Mouse (Mus musculus) neural tube, embryonic 13.5 days (tissue): Measurements from ENCODE around the gene Rad54l. TPM values are rescaled to one million over a fixed set of nuclear protein-coding genes. Genes with fewer than 3 reads are reported as not detected.
A peak's percentile ranks its signal among the peaks of the same experiment; 100 is the strongest.

Source experiments
- ATAC-seq: fragments of 200-750 bp; cut with Nextera tagmentation; 2 replicates; pipeline ENCODE4 v1.8.0; 2017; ENCODE audit warnings: low read depth, mild to moderate bottlenecking, moderate TSS enrichment, moderate library complexity
- H3K27ac ChIP-seq: fragments of 300-500 bp; sonication (generic); replicated peaks from 2 replicates; pipeline ENCODE4 v1.5.1; 2015; ENCODE audit warnings: moderate library complexity, mild to moderate bottlenecking, inconsistent platforms
- H3K27me3 ChIP-seq: fragments of 300-500 bp; sonication (generic); 2 replicates; pipeline ENCODE4 v1.6.1; 2015; ENCODE audit warnings: mild to moderate bottlenecking, inconsistent platforms
- H3K36me3 ChIP-seq: fragments of 300-500 bp; sonication (generic); 2 replicates; pipeline ENCODE4 v1.6.1; 2015; ENCODE audit warnings: mild to moderate bottlenecking, inconsistent platforms
- H3K4me1 ChIP-seq: fragments of 300-500 bp; sonication (generic); replicated peaks from 2 replicates; pipeline ENCODE4 v1.6.1; 2015; ENCODE audit warnings: inconsistent platforms
- H3K4me2 ChIP-seq: fragments of 300-500 bp; sonication (generic); 2 replicates; pipeline ENCODE4 v1.6.1; 2015; ENCODE audit warnings: inconsistent platforms, mild to moderate bottlenecking, moderate library complexity
- H3K4me3 ChIP-seq: fragments of 300-500 bp; sonication (generic); 2 replicates; pipeline ENCODE4 v1.5.1; 2015; ENCODE audit warnings: mild to moderate bottlenecking, inconsistent platforms
- H3K9ac ChIP-seq: fragments of 300-500 bp; sonication (generic); 2 replicates; pipeline ENCODE4 v1.6.1; 2015; ENCODE audit warnings: moderate library complexity, mild to moderate bottlenecking, inconsistent platforms
- H3K9me3 ChIP-seq: fragments of 300-500 bp; sonication (generic); 2 replicates; pipeline ENCODE4 v1.6.1; 2016; ENCODE audit warnings: inconsistent platforms
- WGBS: fragments of 180-500 bp; shearing (Covaris S2); methylation state at CpG from one replicate; pipeline ENCODE4 v1.1.7; 2015; 5-methylcytosine and 5-hydroxymethylcytosine counted together
- polyA plus RNA-seq: library from polyadenylated mRNA; unstranded; fragments of >200 nt; fragmentation: Nextera tagmentation; extraction: Ambion mirVana; gene quantifications from 2 replicates; pipeline ENCODE4 v1.2.1, GENCODE M21; 2015

Rad54l gene
- polyA plus RNA-seq, 1 experiment from 2014 or later = 7.7 TPM

DNA sequence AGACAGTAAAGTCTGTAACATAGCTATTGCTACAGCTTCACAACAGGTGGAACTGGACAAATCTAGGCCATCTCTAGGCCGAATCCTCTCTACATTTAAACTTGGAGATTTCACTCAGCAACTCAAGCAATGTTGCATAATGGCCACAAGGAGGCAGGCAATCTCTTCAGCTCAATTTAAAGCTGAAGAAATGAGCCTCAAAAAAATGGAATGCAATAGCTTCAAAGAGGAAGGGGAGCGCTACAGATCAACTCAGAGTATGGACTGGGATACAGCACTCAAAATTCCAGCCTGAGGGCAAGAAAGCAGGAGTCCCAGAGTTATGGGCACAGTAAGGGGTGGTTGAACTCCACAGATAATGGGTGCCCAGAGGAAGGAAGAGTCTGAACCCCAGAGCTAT lies 11.5 kb upstream of the Rad54l start:
- WGBS = 42% methylated on average over 2 of the region's 2 CpGs
- ATAC-seq = peak; percentile 43; the same call in 1 of the 2 replicates
- no peak overlapping the region for H3K4me2 ChIP-seq
- no peak overlapping the region for H3K4me3 ChIP-seq
- no peak overlapping the region for H3K27ac ChIP-seq
- no peaks in the 10 kb centered on the region for H3K9me3 ChIP-seq
- no peaks in the 10 kb centered on the region for H3K36me3 ChIP-seq
- no peak overlapping the region for H3K9ac ChIP-seq
- no peaks in the 10 kb centered on the region for H3K4me1 ChIP-seq
- no peaks in the 10 kb centered on the region for H3K27me3 ChIP-seq

DNA sequence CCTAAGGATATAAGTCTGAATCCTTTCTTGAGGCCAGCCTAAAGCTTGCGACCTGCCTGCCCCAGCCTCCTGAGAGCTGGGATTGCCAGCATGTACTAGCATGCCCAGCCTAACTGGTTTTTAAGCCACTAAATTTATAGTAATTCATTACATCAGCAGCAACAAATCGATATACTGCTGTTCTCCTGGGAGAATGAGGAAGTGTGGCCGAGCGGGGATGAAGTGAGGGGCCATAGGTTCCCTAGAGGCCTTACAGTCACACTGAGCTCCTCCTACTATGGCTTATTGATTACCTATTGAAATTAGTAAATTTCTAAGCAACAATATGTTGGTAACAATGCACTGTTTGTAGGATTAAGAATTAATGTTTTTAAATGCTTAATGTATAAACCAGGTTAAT lies 9.6 kb upstream of the Rad54l start:
- Histone ChIP-seq H3K4me1 (no peaks in the 10 kb centered on the region), H3K27me3 (no peaks in the 10 kb centered on the region), H3K4me3 (no peak overlapping the region), H3K4me2 (no peak overlapping the region), H3K9ac (no peak overlapping the region), H3K36me3 (no peaks in the 10 kb centered on the region), H3K27ac (no peak overlapping the region), H3K9me3 (no peaks in the 10 kb centered on the region)
- 74% methylated on average over 4 of the region's 4 CpGs for WGBS
- no peak for ATAC-seq

DNA sequence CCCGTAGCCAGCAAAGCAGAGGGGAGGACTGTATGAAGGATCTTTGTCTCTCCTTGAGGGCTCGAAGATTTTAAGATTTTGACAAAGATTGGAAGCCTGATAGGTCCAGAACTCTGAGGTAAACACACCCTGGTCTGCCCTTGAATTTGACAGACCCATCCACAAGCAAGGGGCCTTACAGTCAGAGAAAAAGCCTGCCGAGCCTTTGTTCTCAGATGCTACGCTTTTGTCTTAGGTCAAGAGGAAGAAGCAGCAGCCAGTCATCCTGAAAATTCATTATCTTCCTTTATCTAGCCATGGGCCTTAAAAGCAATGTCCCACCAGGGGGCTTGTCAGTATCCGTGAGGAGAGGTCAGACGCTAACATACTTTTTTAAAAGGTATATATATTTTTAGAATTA lies 4.5 kb upstream of the Rad54l start:
- 60% methylated on average over 6 of the region's 6 CpGs for WGBS
- H3K9ac ChIP-seq = peak overlapping the region; percentile 12; the same call in 1 of the 2 replicates
- H3K4me2 ChIP-seq = no peak overlapping the region
- H3K4me1 ChIP-seq = peaks cover 18% of the 10 kb centered on the region
- peak overlapping the region; percentile 64; the same call in 1 of the 2 replicates for H3K27ac ChIP-seq
- H3K4me3 ChIP-seq = no peak overlapping the region
- no peaks in the 10 kb centered on the region for H3K27me3 ChIP-seq
- no peaks in the 10 kb centered on the region for H3K9me3 ChIP-seq
- ATAC-seq = no peak
- no peaks in the 10 kb centered on the region for H3K36me3 ChIP-seq

DNA sequence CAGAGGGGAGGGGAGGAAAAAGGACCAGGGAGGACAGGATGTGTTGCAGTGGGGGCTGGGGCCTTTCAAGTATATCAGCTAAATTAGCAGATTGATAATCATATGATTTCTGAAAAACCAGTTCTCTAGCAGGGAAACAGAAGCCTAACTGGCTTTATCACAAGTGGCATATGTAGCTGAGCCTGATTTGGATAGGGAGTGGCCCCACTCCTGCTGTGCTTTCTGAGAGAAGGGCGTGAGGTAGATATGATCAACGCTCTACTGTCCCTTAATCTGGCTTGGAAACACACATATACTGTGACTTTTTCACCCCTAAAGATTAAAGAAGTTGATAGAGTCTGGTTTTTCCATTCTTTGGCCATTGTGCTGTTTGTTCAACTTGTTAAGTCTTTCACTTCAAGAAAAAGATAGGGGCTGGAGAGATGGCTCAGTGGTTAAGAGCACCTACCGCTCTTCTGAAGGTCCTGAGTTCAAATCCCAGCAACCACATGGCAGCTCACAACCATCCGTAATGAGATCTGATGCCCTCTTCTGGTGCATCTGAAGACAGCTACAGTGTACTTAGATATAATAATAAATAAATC lies 2.4 kb upstream of the Rad54l start:
- Histone ChIP-seq H3K4me1 (peaks cover 21% of the 10 kb centered on the region), H3K9ac (no peak overlapping the region), H3K27me3 (no peaks in the 10 kb centered on the region), H3K36me3 (no peaks in the 10 kb centered on the region), H3K4me3 (no peak overlapping the region), H3K27ac (no peak overlapping the region), H3K4me2 (no peak overlapping the region), H3K9me3 (no peaks in the 10 kb centered on the region)
- 94% methylated on average over 4 of the region's 4 CpGs for WGBS
- ATAC-seq = no peak

DNA sequence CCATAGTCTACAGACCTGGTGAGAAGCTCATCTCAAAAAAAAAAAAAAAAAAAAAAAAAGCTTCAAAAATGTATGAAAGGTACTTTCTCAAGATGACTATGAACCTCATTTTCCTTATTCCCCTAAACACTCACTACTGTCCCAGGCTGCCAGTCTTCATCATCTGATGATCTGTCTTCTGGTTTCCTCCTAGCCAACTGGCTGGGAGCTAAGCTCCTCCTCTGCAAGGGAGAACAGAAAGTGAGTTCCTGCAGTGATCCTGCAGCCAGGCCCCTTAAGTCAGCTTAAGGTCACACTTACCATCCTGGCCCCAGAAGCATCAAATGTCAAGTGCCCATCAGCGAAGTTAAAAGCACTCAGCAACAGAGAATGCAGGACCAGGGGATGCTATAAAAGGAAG lies 728 bp downstream of the Rad54l start:
- Histone ChIP-seq H3K4me3 (peak overlapping the region; percentile 62), H3K4me2 (peak overlapping the region; percentile 78), H3K27me3 (no peaks in the 10 kb centered on the region), H3K4me1 (peaks cover 21% of the 10 kb centered on the region), H3K27ac (no peak overlapping the region), H3K36me3 (no peaks in the 10 kb centered on the region), H3K9ac (peak overlapping the region; percentile 72; the same call in 1 of the 2 replicates), H3K9me3 (no peaks in the 10 kb centered on the region)
- 5% methylated on average over 1 of the region's 1 CpGs for WGBS
- no peak for ATAC-seq

DNA sequence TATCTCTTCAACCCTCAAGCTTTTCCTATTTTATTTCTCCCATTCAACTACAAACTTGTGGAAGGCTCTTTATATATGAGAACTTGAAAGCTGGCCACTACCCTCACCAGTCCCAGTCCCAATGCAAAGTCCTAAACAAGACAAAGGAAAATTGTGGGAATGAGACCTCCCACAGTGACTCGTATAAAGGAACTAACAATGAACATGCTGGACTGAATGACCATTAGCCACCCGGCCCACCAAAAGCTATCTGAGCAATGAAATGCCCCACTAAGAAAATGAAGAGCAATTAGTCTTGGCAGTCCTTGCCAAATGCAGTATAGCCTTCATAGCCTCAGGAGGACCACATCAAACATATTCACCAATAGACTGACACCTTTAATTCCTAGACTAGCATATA lies 12.0 kb downstream of the Rad54l start:
- Histone ChIP-seq H3K4me1 (no peaks in the 10 kb centered on the region), H3K9ac (no peak overlapping the region), H3K27me3 (no peaks in the 10 kb centered on the region), H3K27ac (no peak overlapping the region), H3K9me3 (no peaks in the 10 kb centered on the region), H3K36me3 (0 out of 2 replicates have a peak, but pooled peaks cover 5% of the 10 kb centered on the region), H3K4me2 (no peak overlapping the region), H3K4me3 (no peak overlapping the region)
- no peak for ATAC-seq
- 27% methylated on average over 2 of the region's 2 CpGs for WGBS

DNA sequence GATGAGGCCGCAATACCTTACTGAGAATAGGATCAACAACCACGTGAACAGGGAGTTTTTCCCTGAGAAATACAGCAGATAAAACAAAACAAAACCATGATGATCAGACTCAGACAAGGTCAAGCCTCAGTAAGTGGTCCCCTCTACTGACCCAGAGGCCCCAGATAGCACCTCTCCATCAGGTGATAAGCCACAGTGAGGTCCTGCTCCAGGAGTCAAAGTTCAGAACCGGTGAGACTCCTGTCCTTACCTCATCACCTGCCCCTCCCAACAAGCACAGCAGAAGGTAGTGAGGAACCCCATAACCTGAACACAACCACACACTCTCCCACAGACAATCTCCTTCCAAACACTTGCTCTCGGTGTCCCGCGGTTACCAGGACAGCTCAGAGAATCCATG lies 12.8 kb downstream of the Rad54l start:
- no peak for ATAC-seq
- Histone ChIP-seq H3K9ac (no peak overlapping the region), H3K4me3 (no peak overlapping the region), H3K4me2 (no peak overlapping the region), H3K36me3 (0 out of 2 replicates have a peak, but pooled peaks cover 5% of the 10 kb centered on the region), H3K27me3 (no peaks in the 10 kb centered on the region), H3K9me3 (no peaks in the 10 kb centered on the region), H3K27ac (no peak overlapping the region), H3K4me1 (no peaks in the 10 kb centered on the region)
- 89% methylated on average over 6 of the region's 6 CpGs for WGBS

DNA sequence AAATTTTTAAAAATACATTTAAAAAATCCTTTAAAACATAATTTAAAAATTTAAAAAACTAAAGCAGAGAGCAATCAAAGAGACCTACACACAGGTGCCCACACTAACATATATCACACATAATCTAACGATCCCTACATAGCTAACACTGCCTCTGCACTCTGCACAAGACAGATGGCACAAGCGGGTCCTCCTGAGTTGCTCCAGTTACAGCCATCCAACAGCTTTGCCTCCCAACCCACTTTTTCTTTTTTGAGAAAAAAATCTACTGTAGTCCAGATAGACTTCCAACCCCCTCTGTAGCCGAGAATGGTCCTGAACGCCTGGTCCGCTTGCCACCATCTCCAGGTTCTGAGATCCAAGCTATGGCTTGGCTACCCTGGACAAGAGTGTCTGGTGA lies 18.2 kb downstream of the Rad54l start:
- Histone ChIP-seq H3K4me3 (no peak overlapping the region), H3K36me3 (peaks cover 21% of the 10 kb centered on the region), H3K27ac (no peak overlapping the region), H3K9ac (no peak overlapping the region), H3K9me3 (no peaks in the 10 kb centered on the region), H3K4me1 (no peaks in the 10 kb centered on the region), H3K27me3 (no peaks in the 10 kb centered on the region), H3K4me2 (no peak overlapping the region)
- 95% methylated on average over 5 of the region's 5 CpGs for WGBS
- no peak for ATAC-seq

DNA sequence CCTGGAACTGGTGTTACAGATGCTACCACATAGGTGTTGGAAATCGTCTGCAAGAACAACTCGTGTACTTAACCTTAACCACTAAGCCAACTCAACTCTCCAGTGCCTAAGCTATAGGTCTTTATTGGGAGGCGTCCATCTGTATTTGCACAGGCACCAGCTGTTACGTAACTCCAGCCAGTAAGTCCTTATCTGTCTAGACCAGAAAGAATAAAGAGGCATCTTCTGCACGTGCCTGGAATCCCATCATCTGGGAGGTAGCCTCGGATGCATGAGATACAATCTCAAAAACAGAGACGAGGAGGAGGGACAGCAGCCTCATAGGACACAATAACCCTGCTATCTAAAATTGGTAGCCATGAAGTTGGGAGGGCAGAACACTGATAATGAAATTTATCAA lies 22.5 kb downstream of the Rad54l start:
- no peaks in the 10 kb centered on the region for H3K9me3 ChIP-seq
- no peak overlapping the region for H3K4me3 ChIP-seq
- no peak overlapping the region for H3K9ac ChIP-seq
- WGBS = 92% methylated on average over 7 of the region's 7 CpGs
- no peak overlapping the region for H3K27ac ChIP-seq
- no peaks in the 10 kb centered on the region for H3K27me3 ChIP-seq
- H3K36me3 ChIP-seq = peaks cover 58% of the 10 kb centered on the region
- H3K4me2 ChIP-seq = no peak overlapping the region
- ATAC-seq = no peak
- no peaks in the 10 kb centered on the region for H3K4me1 ChIP-seq

DNA sequence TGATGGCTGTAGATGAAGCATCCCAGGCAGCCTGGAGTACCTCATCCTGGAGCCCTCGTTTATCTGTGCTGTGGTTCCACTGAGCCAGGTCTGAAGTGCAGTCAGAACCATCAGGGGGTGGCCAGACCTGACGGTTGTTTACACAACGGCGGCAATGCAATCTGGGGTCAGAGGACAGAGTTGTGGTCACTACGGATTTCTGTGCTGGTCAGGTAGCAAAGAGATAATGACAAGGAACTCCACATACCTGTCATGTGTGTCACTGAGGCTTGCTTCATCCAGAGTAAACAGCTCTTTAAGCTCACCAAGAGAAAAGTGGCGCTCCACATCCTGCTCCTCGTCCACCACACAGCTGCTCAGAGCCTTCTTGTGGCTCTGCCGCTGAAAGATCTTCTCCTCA lies 26.3 kb downstream of the Rad54l start:
- Histone ChIP-seq H3K4me3 (no peak overlapping the region), H3K27ac (no peak overlapping the region), H3K27me3 (no peaks in the 10 kb centered on the region), H3K4me1 (no peaks in the 10 kb centered on the region), H3K9me3 (no peaks in the 10 kb centered on the region), H3K36me3 (peaks cover 89% of the 10 kb centered on the region), H3K4me2 (no peak overlapping the region), H3K9ac (no peak overlapping the region)
- ATAC-seq = no peak
- 88% methylated on average over 8 of the region's 8 CpGs for WGBS

DNA sequence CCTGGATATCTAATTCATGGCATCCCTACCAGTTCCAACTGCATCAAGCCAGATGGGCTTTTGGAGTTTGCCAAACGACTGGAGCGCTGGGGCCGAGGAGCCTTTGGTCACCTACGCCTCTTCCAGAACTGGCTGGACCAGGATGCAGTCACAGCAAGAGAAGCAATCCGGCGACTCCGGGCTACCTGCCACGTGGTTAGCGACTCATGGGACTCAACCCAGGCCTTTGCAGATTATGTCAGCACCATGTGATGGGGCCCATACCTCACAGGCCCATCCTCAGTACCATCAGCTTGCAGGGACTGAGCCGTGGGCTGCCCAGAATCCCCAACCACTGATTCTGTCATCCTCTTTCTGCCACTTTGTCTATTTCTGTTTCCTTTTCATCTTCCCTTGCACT lies 27.2 kb downstream of the Rad54l start:
- 93% methylated on average over 10 of the region's 10 CpGs for WGBS
- no peak for ATAC-seq

DNA sequence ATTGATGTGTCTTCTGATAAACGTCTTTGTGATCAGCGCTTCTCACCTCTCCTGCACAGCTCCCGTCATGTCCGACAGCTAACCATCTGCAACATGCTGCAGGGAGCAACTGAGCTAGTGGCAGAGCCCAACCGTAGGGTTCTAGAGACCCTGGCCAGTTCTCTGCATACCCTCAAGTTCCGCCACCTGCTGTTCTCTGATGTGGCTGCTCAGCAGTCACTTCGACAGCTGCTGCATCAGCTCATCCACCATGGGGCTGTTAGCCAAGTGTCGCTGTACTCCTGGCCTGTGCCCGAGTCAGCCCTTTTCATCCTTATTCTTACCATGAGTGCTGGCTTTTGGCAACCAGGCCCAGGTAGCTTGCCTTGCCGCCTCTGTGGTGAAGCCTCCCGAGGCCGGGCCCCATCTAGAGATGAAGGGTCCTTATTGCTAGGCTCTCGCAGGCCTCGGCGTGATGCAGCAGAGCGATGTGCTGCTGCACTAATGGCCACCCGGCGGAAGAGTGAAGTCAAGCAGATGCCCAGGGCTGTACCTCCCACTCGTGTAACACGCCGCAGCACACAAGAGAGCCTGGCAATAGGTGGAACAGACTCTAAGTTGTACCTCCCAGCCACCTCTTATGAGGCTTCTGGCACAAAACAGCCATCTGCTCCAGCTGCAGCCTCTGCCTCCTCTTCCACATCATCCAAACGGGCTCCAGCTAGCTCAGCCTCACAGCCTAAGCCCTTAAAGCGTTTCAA lies 34.8 kb downstream of the Rad54l start:
- H3K9ac ChIP-seq = no peak overlapping the region
- H3K27ac ChIP-seq = no peak overlapping the region
- no peaks in the 10 kb centered on the region for H3K9me3 ChIP-seq
- peaks cover 98% of the 10 kb centered on the region for H3K36me3 ChIP-seq
- H3K27me3 ChIP-seq = no peaks in the 10 kb centered on the region
- no peak overlapping the region for H3K4me3 ChIP-seq
- H3K4me2 ChIP-seq = no peak overlapping the region
- no peak for ATAC-seq
- no peaks in the 10 kb centered on the region for H3K4me1 ChIP-seq
- 91% methylated on average over 23 of the region's 23 CpGs for WGBS

More for the DNA sequence above, 27.2 kb downstream of the Rad54l start:
- H3K4me2 ChIP-seq = no peak overlapping the region
- H3K4me3 ChIP-seq = no peak overlapping the region
- no peak overlapping the region for H3K9ac ChIP-seq
- no peaks in the 10 kb centered on the region for H3K27me3 ChIP-seq
- no peak overlapping the region for H3K27ac ChIP-seq
- H3K4me1 ChIP-seq = no peaks in the 10 kb centered on the region
- no peaks in the 10 kb centered on the region for H3K9me3 ChIP-seq
- H3K36me3 ChIP-seq = peaks cover 94% of the 10 kb centered on the region
